Mouse (Mus musculus) hindbrain, embryonic 16.5 days (tissue): ENCODE results near the gene Rcan3. TPM values are rescaled to one million over a fixed set of nuclear protein-coding genes. Genes with fewer than 3 reads are reported as not detected.
A peak's percentile ranks its signal among the peaks of the same experiment; 100 is the strongest.

Experiments
- ATAC-seq: fragments of 200-750 bp; cut with Nextera tagmentation; 2 replicates; pipeline ENCODE4 v1.8.0; 2017; ENCODE audit warnings: moderate TSS enrichment, moderate library complexity
- H3K27ac ChIP-seq: fragments of 300-500 bp; sonication (generic); 2 replicates; pipeline ENCODE4 v1.5.1; 2014; ENCODE audit warnings: low read depth, mild to moderate bottlenecking, control low read depth, low read length, moderate library complexity
- H3K27me3 ChIP-seq: fragments of 300-500 bp; sonication (generic); replicated peaks from 2 replicates; pipeline ENCODE4 v1.6.1; 2014; ENCODE audit warnings: low read length; ENCODE audit not compliant: control insufficient read depth, insufficient read depth
- H3K36me3 ChIP-seq: fragments of 300-500 bp; sonication (generic); 2 replicates; pipeline ENCODE4 v1.6.1; 2014; ENCODE audit warnings: mild to moderate bottlenecking, low read length, moderate library complexity, mixed read lengths; ENCODE audit not compliant: control insufficient read depth, insufficient read depth
- H3K4me1 ChIP-seq: fragments of 300-500 bp; sonication (generic); 2 replicates; pipeline ENCODE4 v1.6.1; 2014; ENCODE audit warnings: low read depth, low read length; ENCODE audit not compliant: control insufficient read depth, insufficient read depth
- H3K4me2 ChIP-seq: fragments of 300-500 bp; sonication (generic); 2 replicates; pipeline ENCODE4 v1.6.1; 2014; ENCODE audit warnings: mild to moderate bottlenecking, low read length, control low read depth, moderate library complexity
- H3K4me3 ChIP-seq: fragments of 300-500 bp; sonication (generic); 2 replicates; pipeline ENCODE4 v1.5.1; 2014; ENCODE audit warnings: mild to moderate bottlenecking, low read length, control low read depth, moderate library complexity
- H3K9ac ChIP-seq: fragments of 300-500 bp; sonication (generic); 2 replicates; pipeline ENCODE4 v1.6.1; 2014; ENCODE audit warnings: low read depth, mild to moderate bottlenecking, control low read depth, low read length, moderate library complexity
- H3K9me3 ChIP-seq: fragments of 300-500 bp; sonication (generic); 2 replicates; pipeline ENCODE4 v1.6.1; 2014; ENCODE audit warnings: mild to moderate bottlenecking, low read length, moderate library complexity; ENCODE audit not compliant: control insufficient read depth
- WGBS: fragments of 180-500 bp; shearing (Covaris S2); extraction: QIAGEN DNeasy Blood & Tissue Kit; methylation state at CpG from one replicate; pipeline ENCODE4 v1.1.7; 2014; 5-methylcytosine and 5-hydroxymethylcytosine counted together
- microRNA counts: library from miRNA; unstranded; fragments of <30 nt; microRNA quantifications from one replicate; lab custom pipeline; 2016
- microRNA-seq: library from miRNA; unstranded; fragments of <30 nt; microRNA quantifications from one replicate; pipeline ENCODE4, GENCODE M21; 2017
- polyA plus RNA-seq: library from polyadenylated mRNA; unstranded; fragments of >200 nt; fragmentation: Nextera tagmentation; extraction: Ambion mirVana; gene quantifications from 2 replicates; pipeline ENCODE4 v1.2.1, GENCODE M21; 2015

The Rcan3 gene
- polyA plus RNA-seq, 1 experiment from 2014 or later, result 52.8 TPM

DNA sequence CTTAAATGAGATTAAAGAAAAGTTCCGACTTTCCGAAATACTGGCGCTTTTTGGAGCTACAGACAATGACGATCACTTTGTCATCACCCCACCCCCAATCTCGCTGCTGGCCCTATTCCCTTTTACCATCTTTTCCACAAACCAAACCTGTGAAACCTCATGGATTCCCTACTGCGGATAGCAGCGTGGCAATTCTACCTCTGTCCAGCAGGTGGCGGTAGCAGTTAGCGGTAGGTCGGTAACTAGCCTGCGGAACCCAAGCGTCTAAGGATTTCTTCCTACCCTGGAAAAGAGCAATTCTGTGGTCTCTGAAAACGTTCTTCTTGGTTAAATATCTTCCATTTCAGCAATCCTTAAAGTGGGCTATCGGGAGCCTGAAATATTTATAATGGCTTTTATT lies 51.3 kb downstream of the Rcan3 start:
- Histone ChIP-seq H3K27me3 (no peaks in the 10 kb centered on the region), H3K9ac (no peak overlapping the region), H3K4me1 (no peaks in the 10 kb centered on the region), H3K36me3 (no peaks in the 10 kb centered on the region), H3K4me3 (no peak overlapping the region), H3K27ac (no peak overlapping the region), H3K9me3 (no peaks in the 10 kb centered on the region), H3K4me2 (peak overlapping the region; percentile 14; the same call in 1 of the 2 replicates)
- ATAC-seq, result peak; percentile 64; the same call in 1 of the 2 replicates
- WGBS, result 8% methylated on average over 14 of the region's 14 CpGs

GRCm38 (mm10) chr4:135381355-135381754 lies 52.3 kb downstream of the Rcan3 start:
- H3K36me3 ChIP-seq, result no peaks in the 10 kb centered on the region
- H3K27me3 ChIP-seq, result no peaks in the 10 kb centered on the region
- H3K4me2 ChIP-seq, result no peak overlapping the region
- H3K4me3 ChIP-seq, result no peak overlapping the region
- H3K27ac ChIP-seq, result no peak overlapping the region
- ATAC-seq, result no peak
- no peak overlapping the region for H3K9ac ChIP-seq
- no peaks in the 10 kb centered on the region for H3K4me1 ChIP-seq
- 53% methylated on average over 8 of the region's 8 CpGs for WGBS
- no peaks in the 10 kb centered on the region for H3K9me3 ChIP-seq

DNA sequence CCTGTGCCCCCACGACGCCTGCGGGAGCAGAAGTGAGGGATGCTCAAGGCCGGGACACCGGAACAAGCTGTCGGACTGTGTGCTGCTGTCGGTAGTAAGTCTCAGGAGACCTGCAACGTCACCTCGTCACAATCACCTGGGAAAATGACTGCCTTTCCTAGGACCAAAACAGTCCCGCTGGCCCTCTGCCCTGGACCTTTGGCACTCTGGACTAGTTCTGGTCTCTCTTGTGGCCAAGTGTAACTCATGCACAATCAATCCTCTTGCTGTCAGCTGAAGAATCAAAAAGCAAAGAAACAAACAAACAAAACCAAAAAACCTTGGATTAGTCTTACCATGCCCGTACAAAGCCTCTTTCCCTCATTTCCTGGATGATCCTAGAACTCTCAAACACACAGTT lies 56.4 kb downstream of the Rcan3 start:
- H3K36me3 ChIP-seq, result no peaks in the 10 kb centered on the region
- H3K9ac ChIP-seq, result no peak overlapping the region
- H3K27ac ChIP-seq, result no peak overlapping the region
- no peaks in the 10 kb centered on the region for H3K27me3 ChIP-seq
- H3K4me2 ChIP-seq, result no peak overlapping the region
- H3K4me1 ChIP-seq, result no peaks in the 10 kb centered on the region
- no peak for ATAC-seq
- H3K9me3 ChIP-seq, result no peaks in the 10 kb centered on the region
- no peak overlapping the region for H3K4me3 ChIP-seq
- WGBS, result 81% methylated on average over 11 of the region's 11 CpGs

GRCm38 (mm10) chr4:135375444-135375843 lies 58.2 kb downstream of the Rcan3 start:
- no peaks in the 10 kb centered on the region for H3K9me3 ChIP-seq
- no peak overlapping the region for H3K27ac ChIP-seq
- H3K27me3 ChIP-seq, result no peaks in the 10 kb centered on the region
- no peak overlapping the region for H3K9ac ChIP-seq
- no peak overlapping the region for H3K4me2 ChIP-seq
- ATAC-seq, result no peak
- H3K4me3 ChIP-seq, result no peak overlapping the region
- WGBS, result 63% methylated on average over 3 of the region's 3 CpGs
- H3K36me3 ChIP-seq, result no peaks in the 10 kb centered on the region
- no peaks in the 10 kb centered on the region for H3K4me1 ChIP-seq

DNA sequence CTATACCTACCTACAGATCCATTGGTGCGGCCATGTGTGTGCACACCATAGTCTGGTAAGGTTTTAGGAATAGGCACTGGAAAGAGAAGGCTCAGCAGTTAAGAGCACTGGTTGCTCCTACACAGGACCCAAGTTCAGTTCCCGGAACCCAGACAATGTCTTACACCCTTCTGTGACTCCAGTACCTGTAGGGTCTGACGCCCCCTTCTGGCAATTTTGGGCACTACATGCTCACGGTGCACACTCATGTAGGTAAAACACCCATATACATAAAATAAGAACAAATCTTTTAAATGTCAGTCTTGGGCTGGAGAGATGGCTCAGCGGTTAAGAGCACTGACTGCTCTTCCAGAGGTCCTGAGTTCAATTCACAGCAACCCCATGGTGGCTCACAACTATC lies 60.4 kb downstream of the Rcan3 start:
- no peak overlapping the region for H3K4me3 ChIP-seq
- H3K27ac ChIP-seq, result no peak overlapping the region
- ATAC-seq, result no peak
- H3K9ac ChIP-seq, result no peak overlapping the region
- no peaks in the 10 kb centered on the region for H3K36me3 ChIP-seq
- WGBS, result 81% methylated on average over 5 of the region's 5 CpGs
- no peaks in the 10 kb centered on the region for H3K27me3 ChIP-seq
- H3K9me3 ChIP-seq, result no peaks in the 10 kb centered on the region
- H3K4me2 ChIP-seq, result no peak overlapping the region
- H3K4me1 ChIP-seq, result no peaks in the 10 kb centered on the region

DNA sequence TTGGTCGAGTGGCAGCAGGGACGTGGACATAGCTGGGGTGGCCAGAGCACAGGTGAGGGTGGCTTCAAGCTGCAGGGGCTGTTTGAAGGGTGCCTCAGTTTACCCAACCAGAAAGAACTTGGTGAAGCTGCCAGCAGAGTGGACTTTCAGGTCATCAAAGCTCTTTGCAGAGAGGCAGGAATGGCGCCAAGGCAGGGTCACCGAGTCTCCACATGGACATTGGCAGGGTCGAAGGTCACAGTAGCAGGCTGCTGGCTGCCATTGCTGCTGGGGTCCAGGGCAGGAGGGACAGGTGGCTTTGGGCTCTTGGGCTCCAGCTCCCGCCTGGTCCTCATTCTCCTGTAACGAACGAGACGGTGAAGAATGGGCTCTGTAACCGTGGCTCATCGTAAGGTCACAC lies 63.3 kb downstream of the Rcan3 start:
- WGBS, result 66% methylated on average over 11 of the region's 11 CpGs
- ATAC-seq, result no peak
- Histone ChIP-seq H3K4me1 (no peaks in the 10 kb centered on the region), H3K9ac (no peak overlapping the region), H3K4me3 (no peak overlapping the region), H3K36me3 (no peaks in the 10 kb centered on the region), H3K27me3 (no peaks in the 10 kb centered on the region), H3K9me3 (no peaks in the 10 kb centered on the region), H3K4me2 (no peak overlapping the region), H3K27ac (no peak overlapping the region)

DNA sequence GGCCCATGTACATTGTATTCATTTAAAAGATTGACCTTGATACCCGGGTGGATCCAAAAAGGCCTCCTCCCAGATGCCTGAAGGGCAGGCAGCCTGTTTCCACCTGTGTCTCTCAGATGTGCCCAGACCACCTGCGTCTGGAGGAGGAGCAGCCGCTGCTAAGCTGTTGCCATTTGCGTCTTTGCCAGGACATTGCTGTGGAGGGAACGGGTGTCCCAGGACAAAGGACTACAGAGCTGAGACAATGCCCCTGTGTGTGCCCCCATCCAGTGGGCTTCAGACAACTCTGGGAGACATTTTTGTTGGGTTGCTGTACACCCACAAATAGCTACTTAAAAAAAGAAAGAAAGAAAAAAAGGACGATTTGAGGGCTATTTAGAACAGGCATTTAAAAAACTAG lies 70.8 kb downstream of the Rcan3 start:
- H3K36me3 ChIP-seq, result no peaks in the 10 kb centered on the region
- no peak overlapping the region for H3K4me2 ChIP-seq
- H3K9ac ChIP-seq, result no peak overlapping the region
- no peaks in the 10 kb centered on the region for H3K27me3 ChIP-seq
- no peaks in the 10 kb centered on the region for H3K9me3 ChIP-seq
- 24% methylated on average over 6 of the region's 6 CpGs for WGBS
- H3K4me1 ChIP-seq, result no peaks in the 10 kb centered on the region
- H3K4me3 ChIP-seq, result no peak overlapping the region
- no peak overlapping the region for H3K27ac ChIP-seq
- ATAC-seq, result no peak

MicroRNAs within 50 kb of the gene (microRNA counts, 519-probe panel; counts per million panel counts)
- 2,021 counts per million, percentile 29 among the panel's probes with 10 or more counts for microRNA mmu-miR-700 (lab: Ali Mortazavi, UCI)

Small RNA genes lying within 50 kb of the gene (microRNA-seq; reads per million reads assigned to microRNA genes)
- gene Mir700, result 350 reads per million, percentile 66 among the genes with 10 or more reads in this experiment

Other genes starting within 250 kb of the Rcan3 start
- gene Clic4, start 161.0 kb downstream of the Rcan3 start, polyA plus RNA-seq, result 56.1 and 71.0 TPM in 2 replicates
- 151 and 163 TPM in 2 replicates for gene Srrm1, start 80.5 kb downstream of the Rcan3 start, polyA plus RNA-seq
- gene Ncmap, start 35.6 kb downstream of the Rcan3 start, polyA plus RNA-seq, result 0.94 and 1.0 TPM in 2 replicates
- 0.39 and 0.41 TPM in 2 replicates for gene Stpg1, start 60.9 kb upstream of the Rcan3 start, polyA plus RNA-seq
- 6.8 and 10.7 TPM in 2 replicates for gene Nipal3, start 61.2 kb upstream of the Rcan3 start, polyA plus RNA-seq
- 0.85 and 1.2 TPM in 2 replicates for gene Grhl3, start 139.8 kb upstream of the Rcan3 start, polyA plus RNA-seq